Mouse (Mus musculus): Measurements from ENCODE around the gene Enah.

Gene Enah

DNA sequence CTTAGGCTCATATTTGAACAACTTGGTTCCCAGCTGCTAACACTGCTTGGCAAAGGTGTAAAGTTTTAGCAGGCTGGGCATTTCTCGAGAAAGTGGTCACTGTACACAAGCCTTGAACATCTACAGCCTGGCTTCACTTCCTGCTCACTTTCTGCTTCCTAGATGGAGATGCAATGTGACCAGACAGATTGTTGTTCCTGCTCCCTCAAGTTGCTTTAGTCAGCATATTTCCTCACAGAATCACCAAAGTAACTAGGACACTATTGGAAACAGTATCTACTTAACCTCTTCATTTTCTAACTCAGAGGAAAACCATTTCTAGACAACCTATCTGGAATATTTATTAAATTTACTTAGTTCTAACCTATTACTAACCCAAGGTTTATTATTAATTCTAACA, 61.4 kb downstream of the Enah start:
- DNase-seq (ENCODE audit: low spot score), result no peak

DNA sequence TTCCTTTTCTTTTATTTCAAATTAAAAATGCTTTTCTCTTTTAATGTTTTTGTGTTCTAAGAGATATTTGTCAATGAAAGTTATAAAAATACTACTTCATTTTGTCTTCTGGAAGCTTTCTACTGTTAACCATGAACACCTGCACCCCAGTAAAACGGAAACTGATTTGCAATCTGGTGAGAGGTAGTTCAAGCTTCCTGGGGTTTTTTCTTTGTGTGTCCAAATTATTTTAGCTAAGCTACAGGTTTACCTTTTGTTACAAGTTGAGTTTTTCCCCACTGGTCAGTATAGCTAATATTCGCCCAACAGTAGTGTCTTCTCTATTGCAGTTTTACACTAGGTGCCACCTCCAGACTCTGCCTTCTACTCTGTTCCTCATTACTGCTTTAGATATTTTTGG, 62.1 kb downstream of the Enah start:
- no peak for DNase-seq (ENCODE audit: low spot score)

DNA sequence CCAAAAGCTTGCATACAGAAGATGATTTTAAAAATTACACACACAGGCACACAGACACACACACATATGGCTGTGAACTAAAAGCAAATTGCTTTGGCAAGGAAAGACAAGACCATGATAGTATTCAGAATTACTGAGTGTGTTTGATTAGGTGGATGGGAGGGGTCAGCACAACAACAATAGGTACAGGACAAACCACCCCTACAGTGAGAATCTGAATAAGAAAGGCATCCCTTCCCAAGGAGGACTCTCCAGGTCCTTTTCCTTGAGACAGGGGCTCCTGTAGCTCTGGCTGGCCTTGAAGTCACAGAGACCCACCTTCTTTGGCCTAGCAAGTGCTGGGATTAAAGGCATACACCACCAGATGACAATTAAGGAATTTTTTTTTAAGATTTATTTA, 66.2 kb downstream of the Enah start:
- no peak for DNase-seq (ENCODE audit: low spot score)

DNA sequence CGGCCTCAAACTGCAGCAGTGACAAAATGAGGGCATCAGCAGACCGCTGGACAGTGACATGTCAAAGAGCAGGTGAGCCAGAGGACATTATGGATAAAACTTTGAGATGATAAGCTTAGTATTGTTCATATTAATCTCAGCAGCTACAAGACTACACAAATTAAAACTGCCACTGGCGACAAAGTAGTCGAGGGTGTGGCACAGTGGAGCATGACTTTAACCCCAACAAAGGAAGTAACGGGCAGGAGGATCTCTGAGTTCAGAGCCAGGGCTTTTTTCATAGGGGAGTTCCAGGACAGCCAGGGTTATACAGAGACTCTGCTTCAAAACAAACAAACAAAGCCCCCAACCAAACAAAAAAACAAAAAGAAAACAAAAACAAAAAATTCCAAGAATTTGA, 68.5 kb downstream of the Enah start:
- DNase-seq (ENCODE audit: low spot score), result no peak

DNA sequence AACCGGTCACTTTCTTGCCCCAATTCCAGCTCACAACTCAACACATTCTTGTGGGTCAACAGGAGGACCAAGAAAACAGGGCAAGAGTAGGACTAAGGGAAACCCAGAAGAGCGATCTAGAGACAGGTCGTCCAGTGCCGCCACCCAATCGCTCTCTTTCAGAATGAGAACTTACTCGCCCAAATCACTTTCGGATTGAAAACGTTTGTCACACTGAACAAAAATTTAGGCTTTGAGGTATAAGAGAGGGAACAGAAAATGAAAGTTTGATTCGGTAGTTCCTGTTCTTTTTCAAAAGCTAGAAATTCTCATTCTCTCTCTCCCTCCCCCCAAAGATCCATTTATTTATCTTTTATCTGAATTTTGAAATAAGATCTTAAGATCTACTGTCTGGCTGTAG, 69.1 kb downstream of the Enah start:
- DNase-seq (ENCODE audit: low spot score), result no peak

DNA sequence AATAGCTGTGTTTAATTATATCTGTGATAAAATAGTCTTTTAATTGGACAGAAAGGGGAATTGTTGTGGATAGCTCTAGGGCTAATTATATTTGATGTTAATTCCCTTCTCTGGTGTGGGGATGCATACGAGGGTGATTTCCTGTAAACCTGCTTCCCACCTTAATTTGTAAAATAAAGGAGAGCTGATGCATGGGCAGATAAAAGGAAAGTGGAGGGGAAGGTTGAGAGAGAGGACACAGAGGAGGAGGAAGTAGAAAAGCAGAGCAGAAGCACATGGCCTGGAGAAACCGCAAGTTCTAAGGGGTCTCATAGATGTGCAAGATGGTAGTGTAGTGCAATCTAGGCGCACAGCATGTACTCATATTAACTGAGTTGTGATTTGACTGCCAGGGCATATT, 71.6 kb downstream of the Enah start:
- DNase-seq (ENCODE audit: low spot score), result no peak

DNA sequence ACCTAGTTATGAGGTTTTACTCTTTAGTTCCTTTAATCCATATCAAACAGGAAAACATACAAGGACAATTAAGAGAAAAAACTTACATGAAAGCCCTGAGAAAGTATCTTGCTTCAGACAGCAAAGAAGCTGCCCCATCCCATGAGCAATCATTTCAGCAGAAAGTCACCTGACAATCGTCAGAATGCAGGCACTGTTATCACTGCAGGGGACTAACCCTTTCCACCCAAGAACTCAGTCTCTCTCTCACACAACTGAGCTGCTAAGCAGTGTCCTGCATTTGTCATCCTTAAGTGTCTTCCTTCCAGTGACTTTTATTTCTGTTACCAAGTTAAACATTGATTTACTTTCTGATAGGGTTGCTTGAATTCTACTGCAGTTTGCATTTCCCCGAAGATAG, 82.7 kb downstream of the Enah start:
- no peak for DNase-seq (ENCODE audit: low spot score)

DNA sequence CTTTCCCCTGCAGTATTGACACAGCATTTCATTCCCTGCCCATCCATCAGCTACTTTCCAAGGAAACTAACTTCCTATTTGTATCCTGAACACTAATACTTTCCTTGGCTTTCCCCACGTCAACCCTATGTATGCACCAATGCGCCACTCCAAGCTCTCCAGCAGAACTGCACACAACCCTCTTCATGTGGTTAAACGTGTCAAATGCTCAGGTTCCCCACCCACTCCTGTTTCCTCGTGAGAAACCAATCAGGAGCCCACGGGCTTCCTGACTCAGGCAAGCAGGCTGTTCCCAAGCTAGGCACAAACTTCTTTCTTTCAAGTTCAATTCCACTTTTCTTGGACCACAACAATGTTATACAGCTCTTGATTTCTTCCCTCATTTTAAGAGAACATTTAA, 91.4 kb downstream of the Enah start:
- DNase-seq (ENCODE audit: low spot score), result no peak

DNA sequence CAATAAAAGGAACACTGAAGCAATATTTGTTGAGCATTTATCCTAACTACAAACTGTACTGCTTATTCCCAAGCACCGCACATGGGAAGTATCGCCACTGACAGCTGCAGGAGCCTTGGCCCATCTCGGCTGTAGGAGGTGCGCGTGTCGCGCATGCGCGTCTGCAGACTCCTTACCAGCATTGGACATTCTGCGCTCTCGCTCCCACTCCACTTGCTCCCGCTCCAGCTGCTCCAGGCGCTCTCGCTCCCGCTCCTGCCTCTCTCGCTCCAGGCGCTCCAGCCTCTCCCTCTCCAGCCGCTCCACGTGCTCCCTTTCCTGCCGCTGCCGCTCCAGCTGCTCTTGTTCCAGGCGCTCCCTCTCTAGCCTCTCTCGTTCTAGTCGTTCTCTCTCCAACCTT, 96.4 kb downstream of the Enah start:
- DNase-seq (ENCODE audit: low spot score), result peak; percentile 28

DNA sequence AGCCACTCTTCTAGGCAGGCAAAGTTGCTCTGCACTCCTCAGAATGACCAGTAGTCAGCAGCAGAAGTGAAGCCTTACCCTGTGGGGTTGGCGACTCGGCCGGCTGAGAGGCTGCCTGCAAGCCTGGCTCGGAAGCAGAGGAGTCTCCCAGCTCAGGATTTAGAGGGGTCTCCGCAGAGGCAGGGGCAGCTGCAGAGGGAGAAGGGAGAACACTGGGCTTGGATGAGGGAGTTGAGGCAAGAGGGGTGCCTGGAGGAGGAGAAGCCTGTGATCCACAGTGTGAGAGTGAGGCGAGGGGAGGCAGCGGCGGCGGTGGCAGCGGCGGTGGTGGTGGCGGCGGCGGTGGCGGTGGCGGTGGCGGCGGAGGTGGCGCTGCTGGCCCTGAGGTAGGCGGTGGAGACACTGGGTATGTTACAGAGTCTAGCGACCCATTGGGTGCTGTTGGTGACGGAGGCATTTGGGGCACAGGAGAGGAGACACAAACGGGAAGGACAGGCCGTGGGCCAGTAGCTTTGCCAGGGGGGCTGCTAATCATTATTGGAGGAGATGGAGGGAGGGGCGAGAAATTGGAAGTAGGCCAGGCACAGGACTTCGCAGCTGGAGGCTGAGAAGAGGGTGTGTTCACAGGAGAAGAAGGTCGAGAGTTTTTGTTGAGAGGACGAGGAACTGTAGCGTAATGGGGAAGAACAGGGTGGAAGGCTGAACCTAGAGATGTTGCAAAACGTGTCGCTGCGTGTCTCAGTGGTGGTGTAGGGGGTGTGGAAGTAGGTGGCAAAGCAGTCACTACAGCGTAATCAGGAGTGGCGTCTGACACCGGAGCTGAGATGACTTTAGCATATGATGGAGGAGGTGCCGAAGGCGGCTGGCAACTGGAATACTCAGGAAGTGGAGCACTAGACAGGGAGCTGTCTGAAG, 98.0 kb downstream of the Enah start:
- no peak for DNase-seq (ENCODE audit: low spot score)

DNA sequence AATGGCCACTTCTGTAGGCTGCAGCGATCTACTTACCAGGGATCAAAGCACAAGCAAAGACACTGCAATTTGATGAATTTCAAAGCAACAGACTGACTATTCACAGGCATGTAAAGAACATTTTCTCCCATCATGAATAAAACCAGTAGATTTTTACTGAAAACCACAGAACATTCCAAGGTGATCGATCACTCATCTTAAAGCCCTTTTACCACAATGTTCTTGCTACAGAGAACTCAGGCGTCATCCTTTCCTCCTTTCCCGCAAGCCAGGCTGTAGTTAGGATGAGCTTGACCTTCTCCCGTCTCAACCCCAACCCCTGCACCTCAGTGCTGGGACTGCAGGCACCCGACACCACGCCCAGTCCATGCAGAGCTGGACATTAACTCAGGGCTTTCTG, 107.9 kb downstream of the Enah start:
- no peak for DNase-seq (ENCODE audit: low spot score)

DNA sequence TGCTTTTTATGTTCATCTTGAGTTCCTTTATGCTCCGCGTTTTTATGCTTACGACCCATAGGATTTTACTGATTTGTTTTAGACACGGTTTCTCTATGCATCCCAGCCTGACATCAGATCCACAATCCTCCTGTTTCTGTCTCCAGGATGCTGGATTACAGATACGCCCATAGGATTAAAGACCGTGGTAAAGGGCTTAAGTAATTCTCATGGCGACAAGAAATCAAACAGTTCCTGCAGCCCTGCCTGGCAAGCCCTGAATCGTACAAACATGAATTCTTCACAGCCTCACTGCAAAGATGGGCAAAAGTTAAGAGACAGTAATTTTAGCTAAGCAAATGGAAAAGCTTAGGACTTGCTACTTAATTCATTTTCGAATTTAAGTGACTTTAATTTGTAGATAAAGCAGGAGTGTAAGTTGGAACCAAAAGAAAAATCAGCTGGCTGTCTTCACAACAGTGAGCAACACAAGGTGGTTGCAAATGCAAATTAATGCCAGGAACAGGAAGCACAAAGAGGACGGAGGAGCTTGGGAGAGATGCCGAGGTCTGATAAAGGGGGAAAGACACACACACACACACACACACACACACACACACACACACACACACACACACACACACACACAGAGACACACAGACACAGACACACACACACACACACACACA, 118.0 kb downstream of the Enah start:
- DNase-seq (ENCODE audit: low spot score), result no peak

DNA sequence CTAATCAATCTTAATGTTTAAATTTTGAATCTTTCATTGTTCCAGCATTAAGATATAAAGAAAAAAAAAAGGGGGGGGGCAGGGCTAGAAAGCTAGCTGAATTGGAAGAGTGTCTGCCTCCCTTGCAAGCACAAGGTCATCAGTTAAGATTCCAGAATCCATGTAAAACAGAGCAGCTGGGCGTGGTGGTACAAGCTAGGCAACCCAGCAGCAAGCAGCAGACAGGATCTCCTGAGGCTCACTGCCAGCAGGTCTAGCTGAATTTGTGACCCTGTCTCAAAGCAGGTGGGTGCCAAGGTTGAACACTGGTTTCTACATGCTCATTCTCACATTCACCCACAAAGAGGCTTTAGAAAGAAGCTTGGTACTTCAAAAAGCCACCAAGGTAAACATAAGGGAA, 118.9 kb downstream of the Enah start:
- DNase-seq (ENCODE audit: low spot score), result no peak

DNA sequence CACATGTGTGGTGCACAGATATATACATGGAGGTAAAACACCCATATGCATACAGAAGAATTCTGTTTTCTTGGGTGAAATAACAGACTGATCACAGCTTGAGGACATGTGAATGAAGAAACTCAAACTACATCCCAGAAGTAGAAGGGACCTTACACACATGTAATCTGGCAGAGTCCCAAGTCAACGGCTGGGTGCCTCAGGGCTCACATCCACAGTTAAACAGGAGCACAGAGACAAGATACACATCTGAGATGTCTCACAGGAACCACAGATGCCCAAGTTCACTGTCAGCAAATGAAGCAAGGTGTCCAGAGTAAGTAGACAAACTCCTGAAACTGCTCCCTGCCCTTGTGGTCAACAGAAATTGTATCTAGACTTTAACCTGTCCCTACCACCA, 120.8 kb downstream of the Enah start:
- no peak for DNase-seq (ENCODE audit: low spot score)

DNA sequence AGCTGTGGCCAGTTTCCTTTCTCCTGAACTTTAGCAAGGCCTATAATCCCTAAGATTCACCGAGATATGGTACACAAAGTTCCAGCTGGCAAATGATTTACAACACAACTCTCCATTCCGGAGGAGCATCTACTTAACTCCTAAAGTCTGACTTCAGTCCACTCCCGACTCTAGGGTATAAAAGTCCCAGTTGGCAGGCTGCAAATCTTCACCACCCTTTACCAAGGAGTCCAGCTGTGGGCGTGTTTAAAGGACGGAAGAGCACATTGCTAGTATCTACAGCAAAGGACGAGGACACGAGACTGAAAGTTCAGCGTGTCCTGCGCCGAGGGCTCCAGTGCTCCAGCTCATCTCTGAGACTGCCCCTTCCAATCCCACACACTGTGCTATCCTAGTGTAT, 122.8 kb downstream of the Enah start:
- no peak for DNase-seq (ENCODE audit: low spot score)

DNA sequence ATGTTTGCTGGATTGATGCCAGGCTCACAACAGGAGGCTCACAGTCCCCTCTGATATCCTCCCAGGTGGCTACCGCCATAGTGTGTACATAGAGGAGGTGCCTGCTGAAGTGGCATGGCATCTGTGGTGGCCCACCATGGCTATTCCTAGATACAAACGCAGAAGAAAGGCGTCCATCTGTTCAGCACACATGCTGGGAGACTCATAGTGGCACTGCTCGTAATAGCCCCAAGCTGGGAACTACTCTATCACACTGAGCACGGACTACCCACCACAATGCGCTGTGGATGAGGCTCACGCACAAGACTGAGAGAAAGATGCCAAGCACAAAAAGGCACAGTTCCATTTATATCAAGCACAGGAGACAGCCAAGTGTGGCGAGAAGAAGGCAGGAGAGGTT, 126.1 kb downstream of the Enah start:
- peak; percentile 52 for DNase-seq (ENCODE audit: low spot score)

DNA sequence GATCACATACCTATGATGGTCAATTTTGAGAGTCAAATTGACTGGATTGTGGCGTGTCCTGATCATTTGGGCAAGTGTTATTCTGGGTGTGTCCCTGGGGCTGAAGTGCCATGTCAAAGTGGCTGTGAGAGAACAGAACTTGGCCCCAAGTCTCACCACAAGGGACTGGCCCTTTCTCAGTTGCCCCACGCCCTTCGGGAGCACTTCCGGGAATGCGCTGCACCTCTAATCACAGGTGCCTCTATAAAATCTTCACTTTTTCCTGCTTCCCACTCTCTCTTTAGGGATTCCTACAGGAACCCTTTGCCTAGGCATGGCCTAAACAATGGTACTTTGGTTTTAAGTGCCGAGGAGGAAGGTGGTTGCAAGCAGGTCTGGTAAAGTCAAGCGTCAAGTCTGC, 130.1 kb downstream of the Enah start:
- no peak for DNase-seq (ENCODE audit: low spot score)

DNA sequence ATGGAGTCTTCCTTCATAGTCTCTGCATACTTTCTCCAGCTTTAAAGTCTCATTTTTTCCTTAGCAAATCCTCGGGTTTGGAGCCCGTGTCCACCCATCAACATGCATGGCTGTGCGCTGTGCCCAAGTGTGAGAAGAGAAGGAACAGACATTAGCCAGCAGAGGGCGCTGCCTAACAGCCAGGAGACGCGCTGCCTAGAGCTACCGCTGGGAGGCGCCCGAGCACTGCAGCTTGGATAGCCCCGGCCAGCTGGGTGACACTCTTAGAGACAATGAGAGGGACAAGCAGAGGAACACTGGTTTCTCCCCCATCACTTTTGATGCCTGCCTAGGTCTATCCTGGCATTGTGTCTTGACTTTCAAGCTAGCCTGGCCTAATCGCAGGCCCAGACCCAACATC, 131.0 kb downstream of the Enah start:
- peak; percentile 91 for DNase-seq (ENCODE audit: low spot score)

DNA sequence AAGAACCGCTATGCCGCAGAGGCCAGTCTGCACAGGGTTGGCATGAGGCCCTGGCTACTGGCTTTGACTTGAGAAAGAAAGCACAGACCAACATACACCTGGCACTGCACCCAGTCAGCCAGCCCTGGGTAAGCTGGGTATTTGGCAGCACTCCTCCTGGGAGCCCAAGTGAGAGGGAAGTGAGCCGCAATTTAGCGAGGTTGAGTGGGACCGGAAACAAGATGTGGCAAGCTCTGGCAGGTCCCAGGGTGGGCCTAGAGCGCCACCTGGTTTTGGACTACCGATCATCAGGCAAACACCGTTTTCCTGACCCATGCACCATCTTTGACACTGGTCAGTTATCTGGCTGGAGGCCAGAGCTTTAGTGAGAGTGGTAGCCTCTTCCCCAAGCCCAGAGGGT, 138.3 kb downstream of the Enah start:
- peak; percentile 47 for DNase-seq (ENCODE audit: low spot score)

DNA sequence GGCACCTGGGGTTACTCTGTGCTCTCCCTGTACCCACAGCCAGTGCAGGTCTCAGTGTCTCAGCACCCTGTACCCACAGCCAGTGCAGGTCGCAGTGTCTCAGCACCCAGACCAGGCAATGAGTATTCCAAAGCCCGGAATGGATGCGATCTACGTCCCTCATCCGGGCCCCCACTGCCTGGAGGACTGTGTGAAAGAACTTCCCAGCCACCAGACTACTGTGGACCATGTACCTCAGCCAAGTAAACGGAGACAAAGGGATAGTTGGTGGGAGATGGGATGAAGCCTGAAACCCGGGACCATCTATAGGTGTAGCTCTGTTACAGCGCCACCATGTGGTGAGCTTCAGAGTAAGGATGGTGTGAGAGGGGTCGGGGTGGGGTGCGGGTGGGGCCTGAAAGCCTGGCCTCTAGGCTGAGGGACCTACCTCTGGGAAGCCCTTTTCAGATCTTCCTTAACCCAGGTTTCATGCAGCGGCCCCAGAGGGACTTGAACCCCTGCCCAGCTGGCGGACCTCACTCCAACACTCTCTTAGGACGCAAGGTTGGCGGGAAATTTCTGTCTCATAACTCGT, 139.0 kb downstream of the Enah start:
- no peak for DNase-seq (ENCODE audit: low spot score)

DNA sequence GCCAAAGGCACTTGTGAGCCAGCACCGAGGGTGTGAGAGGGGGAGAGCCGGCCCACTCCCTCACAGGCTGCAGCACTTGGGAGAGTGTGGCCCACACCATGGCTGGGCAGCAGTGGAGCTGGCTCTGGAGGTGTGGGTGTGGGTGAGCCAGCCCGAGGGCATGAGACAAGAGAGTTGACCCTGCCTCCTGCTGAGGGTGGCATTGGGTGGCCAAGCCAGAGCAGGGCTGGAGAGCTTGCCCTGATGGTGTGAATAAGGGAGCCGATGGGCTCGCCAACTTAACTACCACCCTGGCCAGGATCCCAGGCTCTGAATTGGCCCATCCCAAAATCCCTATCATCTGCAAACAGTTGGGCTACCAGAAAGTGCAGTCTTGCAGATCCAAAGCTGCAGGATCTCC, 141.4 kb downstream of the Enah start:
- DNase-seq (ENCODE audit: low spot score), result no peak

DNA sequence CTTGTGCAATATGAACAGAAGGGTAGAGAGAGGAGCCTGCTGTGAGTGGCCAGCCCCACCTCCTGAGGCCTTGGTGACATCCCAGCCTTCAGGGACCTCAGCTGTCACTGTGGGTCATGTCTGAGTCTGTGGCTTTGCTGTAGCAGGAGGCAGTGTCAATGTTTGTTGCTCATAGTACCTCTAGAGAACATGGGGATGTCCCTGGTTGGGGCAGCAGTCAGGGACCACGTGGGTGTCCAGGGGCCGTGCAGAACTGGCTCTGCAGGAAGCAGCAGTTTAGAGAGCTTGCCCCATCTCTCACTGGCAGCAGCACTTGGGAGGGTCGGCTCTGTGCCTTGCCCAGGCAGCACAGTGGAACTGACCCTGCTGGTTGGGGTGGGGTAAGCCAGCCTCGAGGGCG, 142.7 kb downstream of the Enah start:
- no peak for DNase-seq (ENCODE audit: low spot score)

DNA sequence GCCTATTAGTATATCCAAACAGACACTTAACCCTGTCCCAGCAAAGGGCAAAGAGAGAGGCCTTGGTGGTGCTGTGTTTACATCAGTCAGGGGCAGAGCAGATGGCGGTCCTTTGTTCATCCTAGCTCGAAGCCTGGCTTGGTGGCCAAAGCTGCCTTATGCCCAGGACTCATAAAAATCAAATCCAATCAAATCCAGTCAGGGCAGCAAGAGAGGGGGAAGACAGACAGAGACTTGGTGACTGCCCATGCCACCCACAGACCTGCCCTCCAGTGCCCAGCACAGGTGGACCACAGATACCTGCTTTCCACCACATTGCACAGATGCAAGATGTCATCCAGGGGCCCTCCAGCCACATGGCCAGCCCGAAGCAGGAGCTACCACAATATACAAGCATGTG, 143.1 kb downstream of the Enah start:
- DNase-seq (ENCODE audit: low spot score), result no peak
